Mouse (Mus musculus) embryonic facial prominence, embryonic 13.5 days (tissue): ENCODE data around the gene Bag6. TPM values are rescaled to one million over a fixed set of nuclear protein-coding genes. Genes with fewer than 3 reads are reported as not detected.

ENCODE experiments used
- ATAC-seq: fragments of 200-750 bp; cut with Nextera tagmentation; 2 replicates; pipeline ENCODE4 v1.8.0; 2017; ENCODE audit warnings: low read depth; ENCODE audit not compliant: insufficient number of reproducible peaks, insufficient read depth, low FRiP score, low TSS enrichment
- H3K27ac ChIP-seq: fragments of 300-500 bp; sonication (generic); 2 replicates; pipeline ENCODE4 v1.5.1; 2015; ENCODE audit warnings: moderate library complexity, mild to moderate bottlenecking, inconsistent platforms
- H3K27me3 ChIP-seq: fragments of 300-500 bp; sonication (generic); 2 replicates; pipeline ENCODE4 v1.6.1; 2015; ENCODE audit warnings: mild to moderate bottlenecking, inconsistent platforms
- H3K36me3 ChIP-seq: fragments of 300-500 bp; sonication (generic); 2 replicates; pipeline ENCODE4 v1.6.1; 2015; ENCODE audit warnings: mild to moderate bottlenecking, inconsistent platforms
- H3K4me1 ChIP-seq: fragments of 300-500 bp; sonication (generic); 2 replicates; pipeline ENCODE4 v1.6.1; 2015; ENCODE audit warnings: inconsistent platforms
- H3K4me2 ChIP-seq: fragments of 300-500 bp; sonication (generic); 2 replicates; pipeline ENCODE4 v1.6.1; 2015; ENCODE audit warnings: moderate library complexity, mild to moderate bottlenecking, inconsistent platforms
- H3K4me3 ChIP-seq: fragments of 300-500 bp; sonication (generic); 2 replicates; pipeline ENCODE4 v1.5.1; 2015; ENCODE audit warnings: mild to moderate bottlenecking, inconsistent platforms
- H3K9ac ChIP-seq: fragments of 300-500 bp; sonication (generic); 2 replicates; pipeline ENCODE4 v1.6.1; 2015; ENCODE audit warnings: mild to moderate bottlenecking, inconsistent platforms
- H3K9me3 ChIP-seq: fragments of 300-500 bp; sonication (generic); 2 replicates; pipeline ENCODE4 v1.6.1; 2016; ENCODE audit warnings: inconsistent platforms
- WGBS: fragments of 180-500 bp; shearing (Covaris S2); methylation state at CpG from one replicate; pipeline ENCODE4 v1.1.7; 2015; ENCODE audit warnings: mixed read lengths; 5-methylcytosine and 5-hydroxymethylcytosine counted together
- polyA plus RNA-seq: library from polyadenylated mRNA; unstranded; fragments of >200 nt; fragmentation: Nextera tagmentation; extraction: Ambion mirVana; gene quantifications from 2 replicates; pipeline ENCODE4 v1.2.1, GENCODE M21; 2015

Bag6 gene
- 65.1 and 67.8 TPM in 2 replicates for polyA plus RNA-seq

DNA sequence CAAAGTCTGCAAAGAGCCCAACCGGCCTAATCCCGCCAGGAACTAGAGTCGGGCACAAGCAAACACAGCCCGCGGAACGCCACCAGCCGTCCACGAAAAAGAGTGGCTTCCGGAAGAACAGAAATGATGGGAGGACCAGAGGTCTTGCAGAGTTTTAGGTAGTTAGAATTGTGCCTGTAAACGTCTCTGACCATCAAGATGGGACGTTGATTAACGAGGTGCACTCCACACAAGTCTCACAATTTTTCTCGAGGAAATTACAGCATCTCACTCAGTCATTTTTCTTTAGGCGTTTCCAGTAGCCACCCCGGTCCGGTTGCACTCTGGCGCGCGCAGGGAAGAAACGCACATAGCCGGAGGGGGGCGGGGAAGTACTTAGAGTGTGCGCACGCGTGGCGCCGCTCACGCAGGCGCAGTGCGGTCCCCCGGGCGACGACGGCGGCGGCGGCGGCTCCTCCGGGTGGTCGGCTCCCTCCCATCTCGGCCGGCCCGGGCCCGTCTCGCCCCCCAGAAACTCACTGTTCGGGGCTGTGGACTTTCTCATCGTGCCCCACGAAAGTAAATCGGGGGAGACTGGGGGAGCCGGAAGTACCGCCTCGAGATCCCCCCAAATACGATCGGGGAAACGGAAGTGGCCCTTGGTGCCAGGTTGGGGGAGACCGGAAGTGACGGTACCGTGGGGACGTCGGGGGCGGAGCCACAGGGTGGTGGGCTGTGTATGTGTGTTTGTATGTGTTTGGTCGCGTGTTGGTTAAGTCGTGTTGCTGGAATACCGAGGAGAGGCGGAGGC is at the start of gene Bag6:
TSS of gene Bag6 (plus strand) at position 378 of the 790 bp plus-strand sequence.
- Histone ChIP-seq H3K9ac (peak within 1 kb of the TSS; percentile 84), H3K27ac (peak within 1 kb of the TSS; percentile 95), H3K9me3 (no peaks in the 10 kb centered on the region), H3K27me3 (no peaks in the 10 kb centered on the region), H3K4me3 (peak within 1 kb of the TSS; percentile 73), H3K4me2 (peak within 1 kb of the TSS; percentile 73), H3K36me3 (peaks cover 28% of the 10 kb centered on the region), H3K4me1 (peaks cover 15% of the 10 kb centered on the region)
- peak; percentile 91 for ATAC-seq
- WGBS, result under 1% methylated on average over 66 of the region's 66 CpGs

GRCm38 (mm10) chr17:35085208-35085865 is 49.6 kb upstream of the Bag6 start, which contains the start of gene Ly6g6f:
TSS of gene Ly6g6f (minus strand) at chr17:35085610.
- no peaks in the 10 kb centered on the region for H3K36me3 ChIP-seq
- H3K9me3 ChIP-seq, result no peaks in the 10 kb centered on the region
- ATAC-seq, result no peak
- H3K4me2 ChIP-seq, result no peak within 1 kb of the TSS
- 83% methylated on average over 7 of the region's 7 CpGs for WGBS
- H3K9ac ChIP-seq, result no peak within 1 kb of the TSS
- H3K4me3 ChIP-seq, result no peak within 1 kb of the TSS
- H3K27me3 ChIP-seq, result no peaks in the 10 kb centered on the region
- peaks cover 6% of the 10 kb centered on the region for H3K4me1 ChIP-seq
- H3K27ac ChIP-seq, result no peak within 1 kb of the TSS

DNA sequence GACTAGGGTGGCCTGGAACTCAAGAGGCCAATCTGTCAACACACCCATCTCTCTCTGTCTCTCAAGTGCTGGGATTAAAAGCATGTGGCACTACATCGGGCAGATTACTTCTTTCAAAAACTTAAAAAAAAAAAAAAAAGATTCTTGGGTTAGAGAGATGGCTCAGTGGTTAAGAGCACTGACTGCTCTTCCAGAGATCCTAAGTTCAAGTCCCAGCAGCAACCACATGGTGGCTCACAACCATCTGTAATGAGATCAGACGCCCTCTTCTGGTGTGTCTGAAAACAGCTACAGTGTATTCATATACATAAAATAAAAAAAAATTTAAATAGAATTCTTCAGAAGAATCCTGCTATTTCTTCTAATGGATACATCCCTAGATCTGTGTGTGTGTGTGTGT is 46.8 kb upstream of the Bag6 start:
- 45% methylated on average over 2 of the region's 2 CpGs for WGBS

DNA sequence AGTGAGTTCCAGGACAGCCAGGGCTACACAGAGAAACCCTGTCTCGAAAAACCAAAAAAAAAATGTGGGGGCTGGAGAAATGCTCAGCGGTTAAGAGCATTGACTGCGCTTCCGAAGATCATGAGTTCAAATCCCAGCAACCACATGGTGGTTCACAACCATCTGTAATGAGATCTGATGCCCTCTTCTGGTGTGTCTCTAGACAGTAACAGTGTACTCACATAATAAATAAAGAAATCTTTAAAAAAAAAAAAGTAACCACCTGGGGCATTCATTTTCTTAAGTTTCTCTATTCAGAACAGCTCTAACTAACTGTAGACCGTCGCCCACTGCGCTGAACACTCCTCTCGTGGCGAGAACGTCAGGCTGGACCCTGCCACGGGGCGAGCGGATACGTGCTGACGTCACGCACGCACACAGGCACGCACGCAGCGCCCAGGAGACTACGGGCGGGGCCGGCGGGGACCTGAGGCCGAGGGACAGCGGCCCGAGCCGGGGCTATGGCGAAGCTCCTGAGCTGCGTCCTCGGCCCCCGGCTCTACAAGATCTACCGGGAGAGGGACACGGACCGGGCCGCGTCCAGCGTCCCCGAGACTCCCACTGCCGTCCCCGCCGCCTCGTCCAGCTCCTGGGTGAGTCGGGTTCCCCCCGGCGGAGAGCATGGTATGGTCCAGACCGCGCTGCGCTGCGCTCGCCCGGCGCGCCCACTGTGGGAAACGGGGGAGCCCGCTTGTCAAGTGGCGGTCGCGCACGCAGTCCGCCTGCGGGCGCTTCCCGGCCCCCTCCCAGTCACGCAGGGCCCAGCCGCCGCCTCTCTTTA is 45.9 kb upstream of the Bag6 start, which contains the start of gene Abhd16a:
TSS of gene Abhd16a (plus strand) at position 439 of the 820 bp plus-strand sequence.
- H3K4me3 ChIP-seq, result peak within 1 kb of the TSS; percentile 66
- peak within 1 kb of the TSS; percentile 94 for H3K27ac ChIP-seq
- no peaks in the 10 kb centered on the region for H3K27me3 ChIP-seq
- peak; percentile 95 for ATAC-seq
- no peaks in the 10 kb centered on the region for H3K9me3 ChIP-seq
- WGBS, result 3% methylated on average over 67 of the region's 67 CpGs
- peak within 1 kb of the TSS; percentile 69 for H3K4me2 ChIP-seq
- peaks cover 25% of the 10 kb centered on the region for H3K36me3 ChIP-seq
- peak within 1 kb of the TSS; percentile 91 for H3K9ac ChIP-seq
- peaks cover 10% of the 10 kb centered on the region for H3K4me1 ChIP-seq

More for the DNA sequence above, 46.8 kb upstream of the Bag6 start:
- Histone ChIP-seq H3K9ac (no peak overlapping the region), H3K27me3 (no peaks in the 10 kb centered on the region), H3K4me2 (no peak overlapping the region), H3K4me1 (peaks cover 10% of the 10 kb centered on the region), H3K27ac (no peak overlapping the region), H3K4me3 (no peak overlapping the region), H3K36me3 (peaks cover 17% of the 10 kb centered on the region), H3K9me3 (no peaks in the 10 kb centered on the region)
- no peak for ATAC-seq

- Histone ChIP-seq H3K36me3 (peaks cover 38% of the 10 kb centered on the region), H3K27ac (peak overlapping the region; percentile 94)
- 68% methylated on average over 8 of the region's 8 CpGs for WGBS
Measured at GRCm38 (mm10) chr17:35090166-35090932, 44.6 kb upstream of the Bag6 start.

GRCm38 (mm10) chr17:35092403-35093198 is 42.4 kb upstream of the Bag6 start:
- Histone ChIP-seq H3K9ac (0 out of 2 replicates have a peak overlapping the region, but pooled peaks have one; percentile 54), H3K27me3 (no peaks in the 10 kb centered on the region), H3K36me3 (peaks cover 60% of the 10 kb centered on the region), H3K4me1 (peaks cover 10% of the 10 kb centered on the region), H3K9me3 (no peaks in the 10 kb centered on the region), H3K4me2 (no peak overlapping the region), H3K27ac (no peak overlapping the region), H3K4me3 (no peak overlapping the region)
- 85% methylated on average over 14 of the region's 14 CpGs for WGBS
- ATAC-seq, result no peak

More at GRCm38 (mm10) chr17:35090166-35090932, 44.6 kb upstream of the Bag6 start:
- H3K9ac ChIP-seq, result peak overlapping the region; percentile 91
- H3K4me3 ChIP-seq, result peak overlapping the region; percentile 66
- peaks cover 10% of the 10 kb centered on the region for H3K4me1 ChIP-seq
- H3K27me3 ChIP-seq, result no peaks in the 10 kb centered on the region
- peak overlapping the region; percentile 69 for H3K4me2 ChIP-seq
- ATAC-seq, result no peak
- no peaks in the 10 kb centered on the region for H3K9me3 ChIP-seq

GRCm38 (mm10) chr17:35094475-35095365 is 40.3 kb upstream of the Bag6 start:
- 91% methylated on average over 15 of the region's 15 CpGs for WGBS
- Histone ChIP-seq H3K4me2 (no peak overlapping the region), H3K27me3 (no peaks in the 10 kb centered on the region), H3K4me1 (peaks cover 10% of the 10 kb centered on the region), H3K36me3 (peaks cover 82% of the 10 kb centered on the region), H3K9ac (no peak overlapping the region), H3K4me3 (no peak overlapping the region), H3K9me3 (no peaks in the 10 kb centered on the region), H3K27ac (no peak overlapping the region)
- no peak for ATAC-seq

GRCm38 (mm10) chr17:35096597-35096996 is 38.4 kb upstream of the Bag6 start:
- Histone ChIP-seq H3K36me3 (peaks cover 96% of the 10 kb centered on the region), H3K4me1 (no peaks in the 10 kb centered on the region), H3K9ac (peak overlapping the region; percentile 44; the same call in 1 of the 2 replicates), H3K4me2 (no peak overlapping the region), H3K4me3 (no peak overlapping the region), H3K27ac (no peak overlapping the region), H3K9me3 (no peaks in the 10 kb centered on the region), H3K27me3 (no peaks in the 10 kb centered on the region)
- ATAC-seq, result no peak
- 86% methylated on average over 12 of the region's 12 CpGs for WGBS

GRCm38 (mm10) chr17:35097164-35097655 is 37.8 kb upstream of the Bag6 start:
- no peaks in the 10 kb centered on the region for H3K9me3 ChIP-seq
- WGBS, result 82% methylated on average over 12 of the region's 12 CpGs
- H3K9ac ChIP-seq, result peak overlapping the region; percentile 44; the same call in 1 of the 2 replicates
- ATAC-seq, result no peak
- H3K4me1 ChIP-seq, result no peaks in the 10 kb centered on the region
- no peak overlapping the region for H3K4me3 ChIP-seq
- no peak overlapping the region for H3K4me2 ChIP-seq
- no peaks in the 10 kb centered on the region for H3K27me3 ChIP-seq
- peaks cover 99% of the 10 kb centered on the region for H3K36me3 ChIP-seq
- no peak overlapping the region for H3K27ac ChIP-seq
